Mouse (Mus musculus): ENCODE data around the gene Dnajc7. TPM values are rescaled to one million over a fixed set of nuclear protein-coding genes. Genes with fewer than 3 reads are reported as not detected.
"Not testable (repeated sequence)": the region's sequence is repeated elsewhere in the genome, so short reads cannot be mapped to it uniquely, and the experiment has no call there.

Dnajc7 gene
- polyA plus RNA-seq, 1 experiment from 2014 or later, result 184 TPM

GRCm38 (mm10) chr11:100628862-100629352 is 8.9 kb upstream of the Dnajc7 start:
- Histone ChIP-seq H3K9ac (no peak overlapping the region), H3K4me3 (no peak overlapping the region)
- no peak; the same call in 1 of the 2 replicates for ATAC-seq (replicated peaks; ENCODE audit: insufficient number of reproducible peaks, insufficient read depth, low FRiP score, low read depth)

GRCm38 (mm10) chr11:100628056-100628455 is 8.1 kb upstream of the Dnajc7 start:
- Histone ChIP-seq H3K9ac (no peak overlapping the region), H3K27ac (no peak overlapping the region), H3K4me3 (no peak overlapping the region), H3K4me2 (no peak overlapping the region), H3K36me3 (peaks cover 19% of the 10 kb centered on the region), H3K9me3 (replicated peaks) (no peaks in the 10 kb centered on the region), H3K27me3 (peaks cover 14% of the 10 kb centered on the region; the same call in 1 of the 2 replicates), H3K4me1 (replicated peaks) (peaks cover 27% of the 10 kb centered on the region)
- ATAC-seq (replicated peaks; ENCODE audit: insufficient number of reproducible peaks, insufficient read depth, low FRiP score, low read depth), result no peak
- 76% methylated on average over 5 of the region's 5 CpGs for WGBS

More at GRCm38 (mm10) chr11:100628862-100629352, 8.9 kb upstream of the Dnajc7 start:
- no peak overlapping the region for H3K4me2 ChIP-seq
- 60% methylated on average over 13 of the region's 13 CpGs for WGBS
- peaks cover 21% of the 10 kb centered on the region for H3K4me1 ChIP-seq (replicated peaks)
- H3K27me3 ChIP-seq, result peaks cover 17% of the 10 kb centered on the region; the same call in 1 of the 2 replicates
- H3K36me3 ChIP-seq, result peaks cover 19% of the 10 kb centered on the region
- no peaks in the 10 kb centered on the region for H3K9me3 ChIP-seq (replicated peaks)
- no peak overlapping the region for H3K27ac ChIP-seq

- peaks cover 19% of the 10 kb centered on the region for H3K36me3 ChIP-seq
- H3K27me3 ChIP-seq, result 0 out of 2 replicates have a peak, but pooled peaks cover 9% of the 10 kb centered on the region
- H3K9me3 ChIP-seq (replicated peaks), result no peaks in the 10 kb centered on the region
- WGBS, result 15% methylated on average over 9 of the region's 9 CpGs
- no peak overlapping the region for H3K4me3 ChIP-seq
- H3K9ac ChIP-seq, result no peak overlapping the region
- H3K4me2 ChIP-seq, result no peak overlapping the region
- H3K27ac ChIP-seq, result peak overlapping the region; percentile 13
- H3K4me1 ChIP-seq (replicated peaks), result peaks cover 27% of the 10 kb centered on the region
- no peak for ATAC-seq (replicated peaks; ENCODE audit: insufficient number of reproducible peaks, insufficient read depth, low FRiP score, low read depth)
Observed at GRCm38 (mm10) chr11:100626701-100627195, 6.8 kb upstream of the Dnajc7 start.

DNA sequence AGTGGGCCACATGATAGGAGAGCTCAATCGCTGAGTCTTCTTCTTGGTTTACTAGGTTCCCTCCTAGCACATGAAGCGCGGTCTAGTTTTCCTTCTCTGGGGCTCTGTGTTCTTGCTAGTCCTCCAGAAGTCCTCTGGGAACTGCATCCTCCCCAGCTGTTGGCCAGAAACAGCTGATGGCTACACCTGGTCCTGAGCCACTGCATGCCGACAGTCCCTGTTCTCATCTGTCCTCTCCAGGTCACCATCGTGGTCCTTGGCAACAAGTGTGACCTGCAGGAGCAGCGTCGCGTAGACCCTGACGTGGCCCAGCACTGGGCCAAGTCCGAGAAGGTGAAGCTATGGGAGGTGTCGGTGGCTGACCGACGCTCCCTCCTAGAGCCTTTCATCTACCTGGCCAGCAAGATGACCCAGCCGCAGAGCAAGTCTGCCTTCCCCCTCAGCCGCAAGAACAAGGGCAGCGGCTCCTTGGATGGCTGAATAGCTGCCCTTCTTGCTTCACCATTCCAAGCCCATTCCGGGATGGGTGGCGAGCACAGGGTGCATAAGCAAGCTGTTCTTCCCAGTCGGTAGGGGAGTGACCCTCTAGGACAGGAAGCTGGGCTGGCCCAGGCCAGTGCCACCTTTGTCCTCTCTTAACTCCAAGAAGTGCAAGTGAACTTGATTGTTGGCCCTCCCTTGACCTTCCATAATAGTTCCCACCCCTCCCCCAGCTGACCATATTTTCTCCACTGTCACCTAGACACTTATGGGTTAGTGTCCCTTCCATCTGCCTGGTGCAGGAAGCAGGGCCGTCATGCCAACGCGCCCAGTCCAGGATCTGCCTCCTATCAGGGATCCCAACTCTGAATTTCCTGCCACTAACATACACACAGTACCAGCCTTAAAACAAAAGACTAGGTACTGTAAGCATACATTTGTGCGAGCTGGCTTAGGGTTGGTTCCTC is 6.1 kb upstream of the Dnajc7 start:
- H3K4me3 ChIP-seq, result no peak overlapping the region
- peak overlapping the region; percentile 13; the same call in 1 of the 2 replicates for H3K27ac ChIP-seq
- H3K9ac ChIP-seq, result no peak overlapping the region
- no peak for ATAC-seq (replicated peaks; ENCODE audit: insufficient number of reproducible peaks, insufficient read depth, low FRiP score, low read depth)
- WGBS, result 89% methylated on average over 23 of the region's 23 CpGs
- H3K4me1 ChIP-seq (replicated peaks), result peaks cover 27% of the 10 kb centered on the region
- H3K4me2 ChIP-seq, result no peak overlapping the region
- H3K9me3 ChIP-seq (replicated peaks), result no peaks in the 10 kb centered on the region
- H3K36me3 ChIP-seq, result peaks cover 19% of the 10 kb centered on the region
- 0 out of 2 replicates have a peak, but pooled peaks cover 9% of the 10 kb centered on the region for H3K27me3 ChIP-seq

GRCm38 (mm10) chr11:100623867-100624266 is 3.9 kb upstream of the Dnajc7 start:
- Histone ChIP-seq H3K4me1 (replicated peaks) (peaks cover 30% of the 10 kb centered on the region), H3K4me2 (peak overlapping the region; percentile 57), H3K27ac (no peak overlapping the region), H3K27me3 (no peaks in the 10 kb centered on the region), H3K36me3 (peaks cover 19% of the 10 kb centered on the region), H3K9me3 (replicated peaks) (no peaks in the 10 kb centered on the region), H3K4me3 (peak overlapping the region; percentile 69; the same call in 1 of the 2 replicates), H3K9ac (no peak overlapping the region)
- 44% methylated on average over 5 of the region's 5 CpGs for WGBS
- no peak for ATAC-seq (replicated peaks; ENCODE audit: insufficient number of reproducible peaks, insufficient read depth, low FRiP score, low read depth)

GRCm38 (mm10) chr11:100622714-100623113 is 2.7 kb upstream of the Dnajc7 start:
- under 1% methylated on average over 24 of the region's 24 CpGs for WGBS
- peaks cover 19% of the 10 kb centered on the region for H3K36me3 ChIP-seq
- H3K27ac ChIP-seq, result peak overlapping the region; percentile 88
- no peaks in the 10 kb centered on the region for H3K9me3 ChIP-seq (replicated peaks)
- H3K4me3 ChIP-seq, result peak overlapping the region; percentile 69
- H3K4me2 ChIP-seq, result peak overlapping the region; percentile 57
- H3K4me1 ChIP-seq (replicated peaks), result peaks cover 33% of the 10 kb centered on the region
- peak overlapping the region; percentile 79 for H3K9ac ChIP-seq
- H3K27me3 ChIP-seq, result no peaks in the 10 kb centered on the region
- ATAC-seq (replicated peaks; ENCODE audit: insufficient number of reproducible peaks, insufficient read depth, low FRiP score, low read depth), result peak; percentile 82

DNA sequence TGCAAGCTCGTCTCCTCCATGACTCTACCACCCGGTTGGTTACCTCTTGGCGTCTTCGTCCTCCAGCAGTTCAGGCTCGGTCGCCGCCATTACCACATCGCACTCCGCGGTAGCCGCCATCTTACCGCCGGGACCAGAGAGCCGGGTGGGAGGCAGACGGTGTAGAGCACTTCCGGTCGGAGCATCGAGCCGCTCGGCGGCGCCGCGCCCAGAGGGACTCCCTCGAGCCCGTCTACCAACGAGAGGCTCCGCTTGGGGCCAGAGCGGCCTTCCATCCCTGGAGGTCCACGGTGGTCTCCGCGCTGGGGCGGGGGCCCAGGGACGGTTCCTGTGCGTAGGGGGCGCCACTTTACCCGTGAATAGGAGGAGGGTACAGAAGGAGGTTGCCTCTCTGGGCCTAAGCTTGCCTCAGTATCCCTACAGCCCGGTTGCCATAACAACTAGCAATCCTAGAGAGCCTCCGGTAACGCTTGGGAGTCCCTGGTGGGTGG is 438 bp downstream of the Dnajc7 start:
- Histone ChIP-seq H3K4me3 (peak overlapping the region; percentile 83), H3K27me3 (no peaks in the 10 kb centered on the region), H3K9me3 (replicated peaks) (no peaks in the 10 kb centered on the region), H3K9ac (peak overlapping the region; percentile 85), H3K4me2 (peak overlapping the region; percentile 88), H3K4me1 (replicated peaks) (peaks cover 31% of the 10 kb centered on the region), H3K27ac (peak overlapping the region; percentile 96), H3K36me3 (peaks cover 1% of the 10 kb centered on the region; the same call in 1 of the 2 replicates)
- under 1% methylated on average over 40 of the region's 40 CpGs for WGBS
- peak; percentile 94 for ATAC-seq (replicated peaks; ENCODE audit: insufficient number of reproducible peaks, insufficient read depth, low FRiP score, low read depth)

GRCm38 (mm10) chr11:100618761-100619484 is 1.0 kb downstream of the Dnajc7 start, which contains the start of gene Nkiras2:
Nkiras2 (plus strand) TSS chr11:100619244.
- Histone ChIP-seq H3K27ac (peak within 1 kb of the TSS; percentile 96), H3K27me3 (no peaks in the 10 kb centered on the region), H3K9me3 (replicated peaks) (no peaks in the 10 kb centered on the region), H3K4me2 (peak within 1 kb of the TSS; percentile 88), H3K9ac (peak within 1 kb of the TSS; percentile 85), H3K36me3 (no peaks in the 10 kb centered on the region), H3K4me1 (replicated peaks) (peaks cover 27% of the 10 kb centered on the region), H3K4me3 (peak within 1 kb of the TSS; percentile 83)
- WGBS, result under 1% methylated on average over 36 of the region's 36 CpGs
- ATAC-seq (replicated peaks; ENCODE audit: insufficient number of reproducible peaks, insufficient read depth, low FRiP score, low read depth), result peak; percentile 76

GRCm38 (mm10) chr11:100617480-100617879 is 2.5 kb downstream of the Dnajc7 start:
- Histone ChIP-seq H3K36me3 (no peaks in the 10 kb centered on the region), H3K9ac (0 out of 2 replicates have a peak overlapping the region, but pooled peaks have one; percentile 38), H3K4me3 (peak overlapping the region; percentile 83), H3K27me3 (no peaks in the 10 kb centered on the region), H3K27ac (peak overlapping the region; percentile 96; the same call in 1 of the 2 replicates), H3K4me1 (replicated peaks) (peaks cover 26% of the 10 kb centered on the region), H3K4me2 (peak overlapping the region; percentile 88), H3K9me3 (replicated peaks) (no peaks in the 10 kb centered on the region)
- ATAC-seq (replicated peaks; ENCODE audit: insufficient number of reproducible peaks, insufficient read depth, low FRiP score, low read depth), result no peak
- 56% methylated on average over 4 of the region's 4 CpGs for WGBS

- ATAC-seq (replicated peaks; ENCODE audit: insufficient number of reproducible peaks, insufficient read depth, low FRiP score, low read depth); H3K9me3 ChIP-seq (replicated peaks); H3K9ac ChIP-seq; H3K36me3 ChIP-seq; H3K4me3 ChIP-seq; H3K27ac ChIP-seq; H3K27me3 ChIP-seq; H3K4me2 ChIP-seq: not testable (repeated sequence)
- peaks cover 32% of the 10 kb centered on the region for H3K4me1 ChIP-seq (replicated peaks)
- WGBS, result 85% methylated on average over 7 of the region's 7 CpGs
Observed at GRCm38 (mm10) chr11:100616836-100617235, 3.1 kb downstream of the Dnajc7 start.

All from heart, embryonic 15.5 days (tissue).